Mouse (Mus musculus): ENCODE data around the gene Gm5538. TPM values are rescaled to one million over a fixed set of nuclear protein-coding genes. Genes with fewer than 3 reads are reported as not detected.

Gm5538 gene
- 0.86 and 1.5 TPM in 2 replicates for total RNA-seq (2017)

DNA sequence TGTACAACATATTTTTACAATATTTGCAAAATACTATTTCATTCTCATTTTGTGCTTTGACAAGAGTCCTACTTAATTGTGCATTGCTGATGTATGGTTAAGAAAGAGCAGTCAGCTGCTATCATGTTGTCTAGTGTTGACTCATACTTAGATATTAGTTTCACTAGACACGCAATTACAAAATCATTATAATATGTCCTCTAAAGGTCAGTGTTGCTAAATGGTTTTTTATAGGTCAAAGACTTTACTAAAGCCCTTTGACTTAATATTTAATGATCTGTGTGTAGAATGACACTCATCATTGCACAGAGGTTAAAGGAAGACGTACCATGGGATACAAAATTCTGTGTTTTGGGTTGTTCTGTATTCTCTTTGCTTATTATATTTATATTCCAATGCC, at the start of gene Gm5538:
TSS of gene Gm5538 (plus strand) at position 301 of the 400 bp plus-strand sequence.
- no peak for ATAC-seq (ENCODE audit: extremely low read depth, insufficient number of reproducible peaks, low FRiP score, poor library complexity, severe bottlenecking)

- ATAC-seq (ENCODE audit: extremely low read depth, insufficient number of reproducible peaks, low FRiP score, poor library complexity, severe bottlenecking) = no peak
These were observed 32.2 kb upstream of the Gm5538 start for GRCm38 (mm10) chr3:59697391-59697790.

DNA sequence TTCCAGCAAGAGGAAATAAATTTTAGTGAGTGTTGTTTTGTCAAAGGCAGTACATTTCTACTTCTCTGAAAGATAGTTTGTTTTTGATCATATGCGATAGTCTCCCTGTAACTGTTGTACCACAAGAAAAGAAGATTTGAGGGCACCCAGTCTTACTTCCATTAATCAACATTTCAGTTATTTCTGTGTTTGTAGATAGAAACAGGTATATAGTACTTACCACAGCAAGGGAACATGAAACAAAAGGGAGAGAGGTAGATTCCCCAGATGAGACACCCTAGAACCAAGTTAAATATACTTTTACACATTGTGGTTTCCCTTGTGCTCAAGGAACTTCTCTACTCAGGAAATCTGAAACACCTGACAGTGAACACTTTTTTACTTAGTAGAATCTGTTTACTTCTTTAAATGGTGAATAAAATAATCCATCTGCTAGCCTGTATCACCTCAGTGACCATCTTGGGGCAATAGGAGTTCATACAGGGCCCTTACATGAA, 26.9 kb upstream of the Gm5538 start:
- ATAC-seq (ENCODE audit: extremely low read depth, insufficient number of reproducible peaks, low FRiP score, poor library complexity, severe bottlenecking) = no peak

GRCm38 (mm10) chr3:59739866-59740265, 10.3 kb downstream of the Gm5538 start:
- no peak for ATAC-seq (ENCODE audit: extremely low read depth, insufficient number of reproducible peaks, low FRiP score, poor library complexity, severe bottlenecking)

- ATAC-seq (ENCODE audit: extremely low read depth, insufficient number of reproducible peaks, low FRiP score, poor library complexity, severe bottlenecking) = no peak
These were observed 14.6 kb downstream of the Gm5538 start for GRCm38 (mm10) chr3:59744181-59744580.

Other genes with a start within 250 kb of the Gm5538 start
- not detected in 2 replicates for gene Gm8298, start 131.3 kb downstream of the Gm5538 start, total RNA-seq (2017)
- gene C130079G13Rik, start 195.4 kb downstream of the Gm5538 start, total RNA-seq (2017) = not detected in 2 replicates

All from neutrophil, adult 5-6 weeks (primary cell).